Mouse (Mus musculus) intestine, postnatal 0 days (tissue): ENCODE measurements around the gene Tead1. TPM values are rescaled to one million over a fixed set of nuclear protein-coding genes. Genes with fewer than 3 reads are reported as not detected.
A peak's percentile ranks its signal among the peaks of the same experiment; 100 is the strongest.

Experiments
- ATAC-seq: fragments of 200-750 bp; cut with Nextera tagmentation; 2 replicates; pipeline ENCODE4 v1.8.0; 2017; ENCODE audit warnings: mild to moderate bottlenecking, moderate TSS enrichment, moderate library complexity
- H3K27ac ChIP-seq: fragments of 300-500 bp; sonication (generic); 2 replicates; pipeline ENCODE4 v1.5.1; 2014; ENCODE audit warnings: mild to moderate bottlenecking, low read depth, low read length, moderate library complexity
- H3K27me3 ChIP-seq: fragments of 300-500 bp; sonication (generic); replicated peaks from 2 replicates; pipeline ENCODE4 v1.6.1; 2014; ENCODE audit warnings: low read length, mixed read lengths; ENCODE audit not compliant: control insufficient read depth, insufficient read depth
- H3K36me3 ChIP-seq: fragments of 300-500 bp; sonication (generic); 2 replicates; pipeline ENCODE4 v1.6.1; 2014; ENCODE audit warnings: mild to moderate bottlenecking, moderate library complexity; ENCODE audit not compliant: control insufficient read depth, insufficient read depth
- H3K4me1 ChIP-seq: fragments of 300-500 bp; sonication (generic); replicated peaks from 2 replicates; pipeline ENCODE4 v1.6.1; 2014; ENCODE audit warnings: antibody characterized with exemption, low read length, mixed read lengths; ENCODE audit not compliant: control insufficient read depth, insufficient read depth
- H3K4me2 ChIP-seq: fragments of 300-500 bp; sonication (generic); replicated peaks from 2 replicates; pipeline ENCODE4 v1.6.1; 2014; ENCODE audit warnings: low read depth, mild to moderate bottlenecking, moderate library complexity
- H3K4me3 ChIP-seq: fragments of 300-500 bp; sonication (generic); 2 replicates; pipeline ENCODE4 v1.5.1; 2014; ENCODE audit warnings: low read depth, low read length
- H3K9ac ChIP-seq: fragments of 300-500 bp; sonication (generic); 2 replicates; pipeline ENCODE4 v1.6.1; 2014; ENCODE audit warnings: mild to moderate bottlenecking, low read depth, low read length
- H3K9me3 ChIP-seq: fragments of 300-500 bp; sonication (generic); 2 replicates; pipeline ENCODE4 v1.6.1; 2016; ENCODE audit warnings: mixed run types; ENCODE audit not compliant: control insufficient read depth
- CTCF ChIP-seq: sonication (generic); IDR thresholded peaks from 2 replicates; pipeline ENCODE4 v1.5.1; 2016; ENCODE audit warnings: low read depth, mild to moderate bottlenecking, control low read depth, antibody characterized with exemption, moderate library complexity
- WGBS: fragments of 180-500 bp; shearing (Covaris S2); extraction: QIAGEN DNeasy Blood & Tissue Kit; methylation state at CpG from one replicate; pipeline ENCODE4 v1.1.7; 2014; 5-methylcytosine and 5-hydroxymethylcytosine counted together
- polyA plus RNA-seq: library from polyadenylated mRNA; unstranded; fragments of >200 nt; fragmentation: Nextera tagmentation; extraction: Ambion mirVana; gene quantifications from 2 replicates; pipeline ENCODE4 v1.2.1, GENCODE M21; 2015

Tead1 gene
- polyA plus RNA-seq, 1 experiment from 2014 or later: 7.4 TPM

- Histone ChIP-seq H3K27me3 (no peaks in the 10 kb centered on the region), H3K9ac (no peak overlapping the region), H3K27ac (no peak overlapping the region), H3K4me3 (no peak overlapping the region), H3K4me2 (no peak overlapping the region), H3K36me3 (no peaks in the 10 kb centered on the region), H3K9me3 (no peaks in the 10 kb centered on the region), H3K4me1 (peaks cover 13% of the 10 kb centered on the region)
- no peak for TF ChIP-seq CTCF
- WGBS: 22% methylated on average over 2 of the region's 2 CpGs
- no peak for ATAC-seq
These were observed 38.6 kb downstream of the Tead1 start for GRCm38 (mm10) chr7:112717676-112718075.

GRCm38 (mm10) chr7:112719394-112720142 is 40.5 kb downstream of the Tead1 start:
- 26% methylated on average over 11 of the region's 11 CpGs for WGBS
- Histone ChIP-seq H3K27ac (no peak overlapping the region), H3K9ac (no peak overlapping the region), H3K4me3 (no peak overlapping the region), H3K27me3 (no peaks in the 10 kb centered on the region), H3K9me3 (no peaks in the 10 kb centered on the region), H3K36me3 (no peaks in the 10 kb centered on the region), H3K4me1 (peaks cover 23% of the 10 kb centered on the region), H3K4me2 (0 out of 2 replicates have a peak overlapping the region, but pooled peaks have one; percentile 51)
- ATAC-seq: no peak
- TF ChIP-seq CTCF: no peak

- 7% methylated on average over 23 of the region's 23 CpGs for WGBS
- no peak for TF ChIP-seq CTCF
- Histone ChIP-seq H3K4me2 (peak overlapping the region; percentile 51), H3K27me3 (no peaks in the 10 kb centered on the region), H3K4me1 (peaks cover 23% of the 10 kb centered on the region), H3K9ac (0 out of 2 replicates have a peak overlapping the region, but pooled peaks have one; percentile 11), H3K4me3 (no peak overlapping the region), H3K36me3 (no peaks in the 10 kb centered on the region), H3K9me3 (no peaks in the 10 kb centered on the region), H3K27ac (no peak overlapping the region)
- ATAC-seq: peak; percentile 65
These were observed 41.2 kb downstream of the Tead1 start for GRCm38 (mm10) chr7:112720143-112720988.

GRCm38 (mm10) chr7:112720989-112721337 is 41.8 kb downstream of the Tead1 start:
- Histone ChIP-seq H3K27me3 (no peaks in the 10 kb centered on the region), H3K27ac (no peak overlapping the region), H3K4me2 (peak overlapping the region; percentile 51), H3K36me3 (no peaks in the 10 kb centered on the region), H3K9ac (no peak overlapping the region), H3K4me1 (peaks cover 23% of the 10 kb centered on the region), H3K9me3 (no peaks in the 10 kb centered on the region), H3K4me3 (no peak overlapping the region)
- WGBS: 19% methylated on average over 4 of the region's 4 CpGs
- ATAC-seq: no peak
- TF ChIP-seq CTCF: no peak

GRCm38 (mm10) chr7:112721859-112722258 is 42.7 kb downstream of the Tead1 start:
- ATAC-seq: no peak
- H3K9ac ChIP-seq: no peak overlapping the region
- WGBS: 88% methylated on average over 4 of the region's 4 CpGs

GRCm38 (mm10) chr7:112728399-112728798 is 49.3 kb downstream of the Tead1 start:
- 77% methylated on average over 2 of the region's 2 CpGs for WGBS
- no peak for TF ChIP-seq CTCF

More at GRCm38 (mm10) chr7:112721859-112722258, 42.7 kb downstream of the Tead1 start:
- H3K9me3 ChIP-seq: no peaks in the 10 kb centered on the region
- no peak for TF ChIP-seq CTCF
- no peak overlapping the region for H3K4me2 ChIP-seq
- H3K4me1 ChIP-seq: peaks cover 21% of the 10 kb centered on the region
- no peak overlapping the region for H3K27ac ChIP-seq
- no peak overlapping the region for H3K4me3 ChIP-seq
- no peaks in the 10 kb centered on the region for H3K27me3 ChIP-seq
- no peaks in the 10 kb centered on the region for H3K36me3 ChIP-seq

More at GRCm38 (mm10) chr7:112728399-112728798, 49.3 kb downstream of the Tead1 start:
- Histone ChIP-seq H3K4me1 (0 out of 2 replicates have a peak, but pooled peaks cover 9% of the 10 kb centered on the region), H3K9me3 (no peaks in the 10 kb centered on the region), H3K4me2 (no peak overlapping the region), H3K4me3 (no peak overlapping the region), H3K27me3 (no peaks in the 10 kb centered on the region), H3K9ac (no peak overlapping the region), H3K36me3 (no peaks in the 10 kb centered on the region), H3K27ac (no peak overlapping the region)
- ATAC-seq: no peak
